Mouse (Mus musculus) bone marrow, adult 2 months (tissue): ENCODE results near the gene Tardbp.

Source experiments
- CTCF ChIP-seq: fragments of 200-500 bp; IDR thresholded peaks from 2 replicates; pipeline ENCODE4 v1.5.1; 2011; ENCODE audit warnings: low read length, control low read depth; ENCODE audit not compliant: control insufficient read depth, insufficient read depth
- POLR2A ChIP-seq: fragments of 200-500 bp; IDR thresholded peaks from 2 replicates; pipeline ENCODE4 v1.6.1; 2011; ENCODE audit warnings: low read depth, mild to moderate bottlenecking, control low read depth, low read length, borderline replicate concordance; ENCODE audit not compliant: control insufficient read depth

GRCm38 (mm10) chr4:148598826-148599225, 28.0 kb downstream of the Tardbp start:
- TF ChIP-seq CTCF (no peak), POLR2A (no peak)
